Mouse (Mus musculus): Measurements from ENCODE around the gene Treh.

Treh gene

GRCm38 (mm10) chr9:44678288-44678871 is 5.3 kb downstream of the Treh start:
- no peak for DNase-seq (ENCODE audit: low read depth, low spot score)

DNA sequence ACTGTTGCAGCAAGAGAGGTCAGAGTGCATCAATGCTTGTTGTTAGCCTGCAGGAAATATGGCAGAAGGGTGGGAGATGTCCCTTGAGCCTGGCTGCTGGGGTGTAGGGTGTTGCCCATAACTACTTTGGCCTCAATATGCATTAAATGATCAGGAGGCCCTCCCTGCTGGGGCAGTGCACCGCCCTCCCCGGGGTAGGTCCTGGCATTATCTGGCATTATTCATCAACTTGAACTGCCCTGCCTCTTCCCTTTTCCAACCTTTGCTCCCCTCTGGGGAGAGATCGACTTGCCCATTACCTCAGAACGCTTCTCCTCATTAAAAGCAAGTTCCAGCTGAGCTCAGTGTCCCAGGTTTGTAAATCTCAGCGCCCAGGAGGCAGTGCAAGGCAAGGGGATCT is 6.5 kb downstream of the Treh start:
- DNase-seq (ENCODE audit: low read depth, low spot score): no peak

DNA sequence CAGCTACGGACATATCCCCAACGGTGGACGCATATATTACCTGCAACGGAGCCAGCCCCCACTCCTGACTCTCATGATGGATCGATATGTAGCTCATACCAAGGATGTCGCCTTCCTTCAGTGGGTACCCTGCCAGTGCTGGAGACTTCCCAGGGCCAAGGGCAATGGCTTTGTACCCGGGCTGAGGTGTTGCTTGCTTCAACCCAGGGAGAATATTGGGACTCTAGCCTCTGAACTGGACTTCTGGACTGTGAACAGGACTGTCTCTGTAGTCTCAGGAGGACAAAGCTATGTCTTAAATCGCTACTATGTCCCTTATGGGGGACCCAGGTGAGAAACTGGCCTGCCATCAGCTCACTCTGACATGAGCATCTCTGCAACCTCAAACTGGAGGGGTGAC is 10.0 kb downstream of the Treh start:
- no peak for DNase-seq (ENCODE audit: low read depth, low spot score)

DNA sequence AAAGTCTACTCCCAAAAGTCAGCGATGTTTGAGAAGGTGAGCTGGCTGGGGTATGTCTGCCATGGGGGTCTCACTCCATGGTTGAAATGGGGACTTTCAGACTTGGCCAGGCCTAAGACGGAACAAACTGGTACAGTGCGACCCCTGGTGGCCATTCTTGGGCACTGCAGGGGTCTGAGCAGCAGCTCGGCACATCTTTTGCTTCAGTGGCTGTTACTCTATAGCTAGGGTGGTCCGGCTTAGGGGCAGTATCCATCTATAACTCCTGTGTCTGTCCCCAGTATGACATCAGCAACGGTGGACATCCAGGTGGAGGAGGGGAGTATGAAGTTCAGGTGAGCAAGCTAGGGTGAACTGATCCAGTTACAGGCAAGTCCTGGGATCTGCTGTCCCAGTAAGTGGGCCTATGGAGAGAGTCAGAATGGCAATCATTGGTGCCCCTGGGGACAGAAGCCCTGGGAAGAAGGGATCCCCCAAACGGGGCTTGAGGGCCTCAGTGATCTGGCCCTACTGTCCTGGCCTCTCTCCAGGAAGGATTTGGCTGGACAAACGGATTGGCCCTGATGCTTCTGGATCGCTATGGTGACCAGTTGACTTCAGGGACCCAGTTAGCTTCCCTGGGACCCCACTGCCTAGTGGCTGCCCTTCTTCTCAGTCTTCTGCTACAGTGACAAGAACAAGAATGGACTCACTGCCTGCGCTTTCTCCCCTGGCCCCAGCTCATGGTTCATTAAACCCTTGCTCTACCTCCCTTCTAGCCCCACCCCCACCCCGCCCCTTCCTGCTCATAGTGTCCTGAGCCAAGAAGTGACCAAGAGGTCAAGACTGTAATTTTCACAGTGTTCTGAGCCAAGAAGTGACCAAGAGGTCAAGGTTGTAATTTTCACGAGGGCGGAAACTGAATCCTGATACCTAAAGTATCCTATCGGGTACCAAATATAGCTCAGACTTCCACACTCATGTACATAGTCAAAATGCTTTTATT is 12.6 kb downstream of the Treh start:
- peak; percentile 80 for DNase-seq (ENCODE audit: low read depth, low spot score)

GRCm38 (mm10) chr9:44686638-44687037 is 13.6 kb downstream of the Treh start:
- no peak for DNase-seq (ENCODE audit: low read depth, low spot score)

DNA sequence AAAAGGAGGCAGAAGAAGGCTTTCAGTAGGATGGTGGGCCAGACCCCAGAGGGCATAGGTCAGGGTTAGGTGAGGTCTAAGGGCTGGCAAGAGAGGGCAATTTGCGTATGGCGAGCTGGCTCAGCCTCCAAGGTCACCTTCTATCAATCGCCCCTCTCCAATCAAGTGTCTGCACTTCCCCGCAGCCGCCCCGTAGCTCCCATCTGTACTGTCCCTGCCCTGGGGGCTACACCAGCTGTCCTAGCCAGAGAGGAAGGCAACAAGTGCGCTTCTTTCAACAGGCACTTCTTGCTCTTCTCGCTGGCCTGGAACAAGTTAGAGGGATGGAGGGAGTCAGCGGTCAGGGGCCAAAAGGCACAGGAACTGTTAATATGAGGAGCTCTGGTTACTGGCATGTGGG is 15.0 kb downstream of the Treh start:
- DNase-seq (ENCODE audit: low read depth, low spot score): no peak

DNA sequence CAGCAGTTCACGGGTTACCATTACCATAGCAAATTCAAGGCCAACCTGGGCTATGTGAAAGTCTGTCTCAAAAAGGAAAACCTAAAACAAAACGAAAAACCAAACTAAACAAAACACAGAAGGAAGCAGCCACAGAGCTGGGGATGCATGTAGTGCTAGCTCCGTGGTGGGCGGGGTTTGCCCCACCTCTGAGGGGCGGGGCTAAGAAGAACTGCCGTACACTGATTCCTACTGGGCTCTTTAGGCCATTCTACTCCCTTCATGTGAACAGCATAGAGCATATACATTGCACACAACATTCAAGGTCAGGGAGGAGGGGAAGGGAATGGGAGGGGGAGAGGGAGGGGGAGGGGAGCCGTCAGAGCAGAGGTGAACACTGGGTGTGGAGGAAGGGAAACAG is 17.6 kb downstream of the Treh start:
- no peak for DNase-seq (ENCODE audit: low read depth, low spot score)

GRCm38 (mm10) chr9:44691671-44692520 is 18.9 kb downstream of the Treh start:
- no peak for DNase-seq (ENCODE audit: low read depth, low spot score)

- DNase-seq (ENCODE audit: low read depth, low spot score): no peak
Observed at GRCm38 (mm10) chr9:44693071-44693470, 20.0 kb downstream of the Treh start.

DNA sequence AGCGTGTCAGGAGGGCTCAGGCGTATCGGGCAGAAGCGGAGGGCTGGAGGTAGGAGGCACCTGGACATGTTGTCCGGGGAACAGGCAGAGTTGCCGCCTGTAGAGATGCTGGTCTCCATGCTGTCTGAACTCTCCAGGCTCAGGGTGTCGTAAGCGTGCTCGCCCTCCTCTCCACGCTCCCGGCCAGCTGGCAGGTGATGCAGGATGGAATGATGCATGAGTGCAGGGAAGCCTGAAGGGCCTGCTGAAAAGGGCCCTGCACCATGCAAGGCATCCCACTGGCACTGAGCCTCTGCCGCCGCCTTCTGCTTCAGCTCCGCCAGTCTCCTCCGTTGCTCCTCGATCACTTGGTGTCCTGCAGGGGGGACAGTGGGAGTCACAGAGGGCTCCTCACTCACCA is 24.8 kb downstream of the Treh start:
- DNase-seq (ENCODE audit: low read depth, low spot score): no peak

DNA sequence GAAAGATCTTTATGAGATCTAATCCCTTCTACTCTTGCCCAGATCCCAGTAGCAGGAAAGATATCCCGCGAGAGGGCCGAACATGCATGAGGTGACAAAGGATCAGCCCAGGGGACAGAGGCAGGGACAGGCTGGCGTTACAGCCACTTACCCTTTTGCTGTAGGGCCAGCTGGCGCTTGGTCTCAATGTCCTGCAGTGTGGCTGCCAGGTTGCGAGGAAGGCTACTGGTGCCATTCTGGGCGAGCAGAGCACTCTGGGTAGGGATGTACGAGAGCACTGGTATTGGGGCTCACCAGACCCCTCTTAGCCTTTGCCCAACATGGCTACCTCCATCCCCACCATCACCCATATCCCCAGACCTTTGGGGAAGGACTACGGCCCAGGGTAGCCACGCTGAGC is 26.2 kb downstream of the Treh start:
- no peak for DNase-seq (ENCODE audit: low read depth, low spot score)

GRCm38 (mm10) chr9:44699730-44700129 is 26.7 kb downstream of the Treh start:
- no peak for DNase-seq (ENCODE audit: low read depth, low spot score)

- no peak for DNase-seq (ENCODE audit: low read depth, low spot score)
Observed at GRCm38 (mm10) chr9:44707749-44708428, 34.9 kb downstream of the Treh start.

GRCm38 (mm10) chr9:44708429-44708765 is 35.4 kb downstream of the Treh start:
- peak; percentile 69 for DNase-seq (ENCODE audit: low read depth, low spot score)

GRCm38 (mm10) chr9:44708925-44709324 is 35.9 kb downstream of the Treh start:
- DNase-seq (ENCODE audit: low read depth, low spot score): no peak

DNA sequence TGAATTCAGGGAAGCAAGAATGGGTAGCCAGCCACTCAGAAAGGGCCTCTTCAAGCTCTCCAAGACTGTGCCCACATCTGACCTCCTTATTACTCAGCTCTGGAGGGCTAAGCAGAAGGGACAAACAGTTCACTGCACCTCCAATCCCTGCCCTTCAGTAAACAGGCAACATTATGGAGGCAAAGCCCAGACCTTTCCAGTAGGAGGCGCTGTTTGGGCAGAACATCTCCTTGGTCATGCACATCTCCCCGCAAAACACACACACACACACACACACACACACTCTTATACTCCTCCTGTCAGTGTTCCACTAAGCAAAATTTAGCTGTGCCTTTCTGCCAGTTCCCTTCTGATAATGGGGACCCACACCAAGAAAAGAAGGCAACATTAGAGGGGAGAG is 36.6 kb downstream of the Treh start:
- DNase-seq (ENCODE audit: low read depth, low spot score): no peak

DNA sequence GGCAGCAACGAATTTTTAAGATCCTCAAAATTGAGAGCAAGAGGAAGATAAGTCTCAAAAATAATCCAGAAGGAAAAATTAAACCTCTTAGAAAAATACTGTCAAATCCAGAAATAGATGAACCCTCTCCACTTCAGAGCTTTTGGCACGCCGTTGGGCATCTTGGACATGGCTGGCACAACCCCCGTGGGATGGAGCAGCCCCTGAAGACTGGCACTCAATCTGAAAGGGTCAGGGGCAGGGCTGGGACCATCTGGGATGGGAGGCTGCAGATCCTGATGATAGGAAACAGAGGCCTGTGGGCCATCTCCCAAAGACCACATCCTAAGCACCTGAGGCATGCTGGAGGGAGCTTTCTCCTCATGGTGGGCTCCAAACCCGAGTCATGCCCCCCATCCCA is 37.2 kb downstream of the Treh start:
- DNase-seq (ENCODE audit: low read depth, low spot score): no peak

DNA sequence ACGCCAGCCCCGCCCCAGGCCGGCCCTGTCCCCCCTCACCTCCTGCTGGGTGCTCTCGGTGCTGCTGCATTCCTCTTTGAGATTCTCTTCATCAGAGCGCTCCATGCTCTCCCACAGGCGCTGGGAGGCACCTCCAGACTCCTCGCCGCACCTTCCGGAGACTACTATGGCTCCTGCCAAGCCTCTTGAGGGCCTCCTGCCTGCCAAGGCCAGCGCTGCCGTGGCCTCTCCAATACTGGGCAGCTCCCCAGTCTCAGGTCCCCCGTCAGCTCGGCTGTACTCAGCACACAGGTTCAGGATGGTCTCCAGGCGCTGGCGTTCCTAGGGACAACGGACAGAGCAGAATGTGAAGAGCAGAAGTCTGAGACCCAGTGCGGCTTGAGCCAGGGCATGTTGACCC is 38.6 kb downstream of the Treh start:
- no peak for DNase-seq (ENCODE audit: low read depth, low spot score)

- DNase-seq (ENCODE audit: low read depth, low spot score): no peak
Observed at GRCm38 (mm10) chr9:44713080-44713479, 40.0 kb downstream of the Treh start.

DNA sequence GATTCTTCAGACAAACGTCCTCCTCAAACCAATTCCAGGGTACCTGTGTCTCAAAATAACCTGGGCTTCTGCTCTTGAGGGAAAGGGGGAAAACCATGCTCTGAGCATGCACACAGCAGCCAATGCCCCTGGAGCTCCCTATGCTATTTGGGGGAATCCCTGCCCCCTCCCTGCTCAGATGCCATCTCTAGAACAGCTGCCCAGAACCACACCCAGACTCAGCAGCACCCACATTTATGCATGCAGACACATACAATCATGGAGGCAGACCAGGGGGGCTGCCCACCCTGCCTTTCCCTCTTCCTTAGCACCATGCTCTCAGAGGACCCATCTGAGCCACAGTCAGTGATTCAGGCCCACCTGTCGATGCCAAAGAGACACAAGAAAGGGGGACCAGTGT is 40.5 kb downstream of the Treh start:
- DNase-seq (ENCODE audit: low read depth, low spot score): no peak

DNA sequence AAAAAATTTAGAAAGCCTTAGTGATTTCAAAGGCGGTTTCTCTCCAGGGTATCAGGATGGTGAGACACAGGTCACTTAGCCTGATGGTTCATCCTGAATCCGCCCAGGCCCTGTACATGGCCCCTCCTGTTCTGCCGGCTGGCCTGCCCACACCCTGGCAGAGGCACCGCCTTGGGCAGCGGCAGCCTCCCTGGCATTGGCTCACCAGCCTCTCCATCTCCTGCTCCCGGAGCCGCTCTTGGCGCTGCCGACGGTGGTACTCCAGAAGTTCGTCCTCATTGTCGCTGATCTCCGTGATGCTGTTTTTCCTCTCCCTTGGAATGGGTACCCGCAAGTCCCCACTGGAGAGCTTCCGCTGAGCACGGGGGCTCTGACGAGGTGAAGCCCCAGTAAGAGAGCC is 42.1 kb downstream of the Treh start:
- no peak for DNase-seq (ENCODE audit: low read depth, low spot score)

Measured in forelimb bud, embryonic 11.5 days (tissue).